In genomic region chr10:77434457-77435151, GRCm38 (mm10) we compare ENCODE assay signal across 7 mouse cellular contexts. TPM values are rescaled to one million over a fixed set of nuclear protein-coding genes. Genes with fewer than 3 reads are reported as not detected.
DNase-seq lines count a peak whose midpoint lies in the region; ATAC-seq and TF ChIP-seq lines count a peak whose summit lies in the region.

No protein-coding gene starts in this region.

- WGBS in cerebellum, adult 2 months, result 5% methylated on average over 18 of the region's 18 CpGs
- 35% methylated on average over 18 of the region's 18 CpGs for WGBS in hindbrain, embryonic 15.5 days

- peak overlapping the region; percentile 46 for H3K4me2 ChIP-seq in hindbrain, embryonic 15.5 days

- H3K27ac ChIP-seq in cerebellum, adult 2 months (ENCODE audit: insufficient read depth, low read length), result no peak overlapping the region
- 0 out of 2 replicates have a peak overlapping the region, but pooled peaks have one; percentile 44 for H3K27ac ChIP-seq in hindbrain, embryonic 15.5 days (replicated peaks)

- H3K9ac ChIP-seq in hindbrain, embryonic 15.5 days, result no peak overlapping the region

- peaks cover 16% of the 10 kb centered on the region for H3K4me1 ChIP-seq in cerebellum, adult 2 months (ENCODE audit: control insufficient read depth, insufficient read depth, low read length)
- H3K4me1 ChIP-seq in hindbrain, embryonic 15.5 days (replicated peaks), result peaks cover 12% of the 10 kb centered on the region

- no peaks in the 10 kb centered on the region for H3K27me3 ChIP-seq in cerebellum, adult 2 months (ENCODE audit: control insufficient read depth, insufficient read depth, low read length)
- no peaks in the 10 kb centered on the region for H3K27me3 ChIP-seq in hindbrain, embryonic 15.5 days

- no peaks in the 10 kb centered on the region for H3K36me3 ChIP-seq in hindbrain, embryonic 15.5 days

- peak overlapping the region; percentile 20 for H3K4me3 ChIP-seq in cerebellum, adult 2 months (replicated peaks; ENCODE audit: insufficient read depth, low read depth, low read length)
- H3K4me3 ChIP-seq in hindbrain, embryonic 15.5 days, result peak overlapping the region; percentile 7; the same call in 1 of the 2 replicates

- 0 out of 2 replicates have a peak, but pooled peaks have one; percentile 23 for ATAC-seq in hindbrain, embryonic 15.5 days (ENCODE audit: low FRiP score, low read depth)

- no peak for TF ChIP-seq CTCF in cerebellum, adult 2 months (IDR thresholded peaks at IDR 0.05; ENCODE audit: borderline replicate concordance, insufficient read depth, low read depth, low read length)

- TF ChIP-seq POLR2A in cerebellum, adult 2 months (IDR thresholded peaks at IDR 0.05; ENCODE audit: borderline replicate concordance, insufficient read depth, low read length), result no peak

- peak; percentile 54 for DNase-seq in adrenal gland, postnatal 14 days
- peak; percentile 72 to 81 for DNase-seq in cerebellum, adult 2 months
- peak; percentile 43 to 45 for DNase-seq in gastrocnemius, adult 8-10 months (ENCODE audit: low spot score in 2 of 2)
- DNase-seq in left cerebral cortex, adult 11 months (ENCODE audit: low spot score), result peak; percentile 80
- DNase-seq in right cerebral cortex, adult 18-20 months, result peak; percentile 93
- no peak for DNase-seq in thymus, postnatal 4 days

- no peaks in the 10 kb centered on the region for H3K9me3 ChIP-seq in hindbrain, embryonic 15.5 days

RNA-seq across cellular contexts. Expression of gene Adarb1, which starts 16.5 kb away (rescaled TPM):
- total RNA-seq in adrenal gland, postnatal 14 days (2021), result 21.9 and 28.4 TPM in 2 replicates
- polyA plus RNA-seq in cerebellum, adult 2 months (2012; rRNA removed), result 154 and 173 TPM in 2 replicates
- 1 to 10 TPM; 3.1 to 7.2 (median 6.2) TPM for total RNA-seq in gastrocnemius, adult 8-10 months (2022)
- 20.5 and 21.5 TPM in 2 replicates for polyA plus RNA-seq in hindbrain, embryonic 15.5 days (2015; fragmentation: Nextera tagmentation; extraction: Ambion mirVana)
